Mouse (Mus musculus) liver, embryonic 11.5 days (tissue): ENCODE measurements at regions not wholly inside any gene's neighbourhood (a gene's known extent, or its start where the extent isn't known, plus 50 kb on each side); places are given as distances from the start of the nearest gene placed in this dataset.

Source experiments
- ATAC-seq: fragments of 200-750 bp; cut with Nextera tagmentation; replicated peaks from 2 replicates; pipeline ENCODE4 v1.8.0; 2017; ENCODE audit warnings: moderate number of reproducible peaks, mild to moderate bottlenecking, moderate TSS enrichment, moderate library complexity; ENCODE audit not compliant: low FRiP score
- DNase-seq: peaks from one replicate; pipeline ENCODE4 v3.0.0-alpha.2; 2017; ENCODE audit warnings: low spot score
- H3K27ac ChIP-seq: fragments of 300-500 bp; sonication (generic); 2 replicates; pipeline ENCODE4 v1.5.1; 2014; ENCODE audit warnings: mild to moderate bottlenecking, low read depth, low read length, control low read depth
- H3K27me3 ChIP-seq: fragments of 300-500 bp; sonication (generic); replicated peaks from 2 replicates; pipeline ENCODE4 v1.6.1; 2014; ENCODE audit warnings: low read length, mixed read lengths; ENCODE audit not compliant: control insufficient read depth, insufficient read depth
- H3K36me3 ChIP-seq: fragments of 300-500 bp; sonication (generic); 2 replicates; pipeline ENCODE4 v1.6.1; 2014; ENCODE audit warnings: mild to moderate bottlenecking, low read length, moderate library complexity, mixed read lengths; ENCODE audit not compliant: control insufficient read depth, insufficient read depth
- H3K4me1 ChIP-seq: fragments of 300-500 bp; sonication (generic); replicated peaks from 2 replicates; pipeline ENCODE4 v1.6.1; 2014; ENCODE audit warnings: low read length, mixed read lengths; ENCODE audit not compliant: control insufficient read depth, insufficient read depth
- H3K4me2 ChIP-seq: fragments of 300-500 bp; sonication (generic); 2 replicates; pipeline ENCODE4 v1.6.1; 2014; ENCODE audit warnings: mild to moderate bottlenecking, control low read depth, moderate library complexity
- H3K4me3 ChIP-seq: fragments of 300-500 bp; sonication (generic); 2 replicates; pipeline ENCODE4 v1.5.1; 2014; ENCODE audit warnings: low read depth, low read length, control low read depth
- H3K9ac ChIP-seq: fragments of 300-500 bp; sonication (generic); 2 replicates; pipeline ENCODE4 v1.6.1; 2014; ENCODE audit warnings: low read depth, low read length, control low read depth
- H3K9me3 ChIP-seq: fragments of 300-500 bp; sonication (generic); 2 replicates; pipeline ENCODE4 v1.6.1; 2016; ENCODE audit warnings: low read length, inconsistent platforms, mixed read lengths; ENCODE audit not compliant: control insufficient read depth
- WGBS: fragments of 180-500 bp; shearing (Covaris S2); extraction: QIAGEN DNeasy Blood & Tissue Kit; methylation state at CpG from one replicate; pipeline ENCODE4 v1.1.7; 2014; 5-methylcytosine and 5-hydroxymethylcytosine counted together

DNA sequence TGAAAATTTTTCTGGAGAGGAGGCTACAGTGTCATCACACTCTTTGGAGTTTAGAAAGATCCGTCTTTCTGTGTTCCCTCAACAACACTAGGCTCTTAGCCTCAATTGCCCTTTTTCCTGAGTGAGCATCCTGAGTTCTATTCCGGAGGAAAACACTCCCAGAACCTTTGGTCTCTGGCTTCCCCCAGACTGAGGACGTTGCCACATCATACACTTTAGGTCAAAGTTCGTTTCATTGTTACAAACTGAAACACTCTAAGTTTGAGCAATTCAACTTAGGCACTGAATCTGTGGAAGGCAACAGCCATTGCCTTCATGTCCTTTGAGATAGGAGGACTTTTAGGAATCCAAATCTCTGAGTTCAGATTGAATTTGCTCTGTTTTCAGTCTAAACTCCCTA is 85.0 kb downstream of the Arl4a start:
- Histone ChIP-seq H3K36me3 (no peaks in the 10 kb centered on the region), H3K4me3 (no peak overlapping the region), H3K9ac (no peak overlapping the region), H3K4me2 (no peak overlapping the region), H3K27me3 (no peaks in the 10 kb centered on the region), H3K9me3 (no peaks in the 10 kb centered on the region), H3K27ac (no peak overlapping the region), H3K4me1 (no peaks in the 10 kb centered on the region)
- no peak for DNase-seq
- no peak for ATAC-seq
- WGBS = 60% methylated on average over 4 of the region's 4 CpGs

GRCm38 (mm10) chr12:39951911-39952310 is 85.9 kb downstream of the Arl4a start:
- no peaks in the 10 kb centered on the region for H3K4me1 ChIP-seq
- no peak overlapping the region for H3K4me3 ChIP-seq
- no peaks in the 10 kb centered on the region for H3K36me3 ChIP-seq
- ATAC-seq (no peak), DNase-seq (no peak)
- 85% methylated on average over 6 of the region's 6 CpGs for WGBS
- H3K27me3 ChIP-seq = no peaks in the 10 kb centered on the region
- H3K9ac ChIP-seq = no peak overlapping the region
- H3K27ac ChIP-seq = no peak overlapping the region
- H3K9me3 ChIP-seq = no peaks in the 10 kb centered on the region
- no peak overlapping the region for H3K4me2 ChIP-seq

DNA sequence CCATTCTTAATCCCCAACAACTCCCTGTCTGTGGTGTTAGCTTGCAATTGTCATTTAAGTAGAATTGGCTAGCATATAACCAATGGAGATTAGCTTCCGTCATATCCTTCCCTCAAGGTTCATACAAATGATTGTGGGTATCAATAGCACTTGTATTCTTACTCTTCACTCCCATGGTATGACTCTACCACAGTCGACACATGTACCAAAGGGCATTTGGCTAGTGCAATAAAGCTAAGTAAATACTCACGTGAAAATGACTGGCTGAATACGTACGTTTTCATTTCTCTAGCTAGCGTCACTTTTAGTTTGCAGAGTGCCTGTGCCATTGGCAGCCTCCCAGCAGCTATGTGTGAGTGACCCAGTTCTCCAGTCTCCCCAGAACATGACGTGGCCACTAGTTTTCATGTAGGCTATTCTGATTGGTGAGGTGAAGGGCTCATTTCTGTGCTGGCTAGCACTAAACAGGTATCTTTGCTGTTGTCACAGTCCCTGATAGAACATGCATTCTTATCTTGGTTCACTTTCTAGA is 87.5 kb downstream of the Arl4a start:
- Histone ChIP-seq H3K36me3 (no peaks in the 10 kb centered on the region), H3K4me3 (no peak overlapping the region), H3K9me3 (no peaks in the 10 kb centered on the region), H3K27ac (no peak overlapping the region), H3K27me3 (no peaks in the 10 kb centered on the region), H3K9ac (no peak overlapping the region), H3K4me2 (no peak overlapping the region), H3K4me1 (no peaks in the 10 kb centered on the region)
- DNase-seq (no peak), ATAC-seq (no peak)
- WGBS = 86% methylated on average over 7 of the region's 7 CpGs

DNA sequence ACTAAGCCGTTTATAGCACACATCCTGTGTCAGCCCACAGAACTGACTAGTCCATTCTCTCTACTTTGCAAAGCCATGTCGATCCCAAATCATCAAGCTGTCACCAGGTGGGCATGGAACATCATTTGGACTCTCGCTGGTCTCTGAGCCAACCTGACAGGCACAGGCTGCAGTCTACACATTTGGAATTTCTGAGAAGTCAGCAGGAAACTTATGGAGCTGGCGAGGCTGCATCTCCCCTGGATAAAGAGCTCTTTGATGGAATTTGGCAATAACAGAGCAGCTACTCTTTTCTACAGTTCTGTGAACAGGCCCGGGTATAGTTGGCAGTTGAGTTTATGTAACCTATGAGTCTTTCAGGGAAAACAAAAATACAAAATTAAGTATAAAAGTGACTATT is 94.9 kb downstream of the Arl4a start:
- ATAC-seq (no peak), DNase-seq (no peak)
- Histone ChIP-seq H3K4me3 (no peak overlapping the region), H3K36me3 (no peaks in the 10 kb centered on the region), H3K27me3 (no peaks in the 10 kb centered on the region), H3K9me3 (no peaks in the 10 kb centered on the region), H3K27ac (no peak overlapping the region), H3K4me1 (no peaks in the 10 kb centered on the region), H3K9ac (no peak overlapping the region), H3K4me2 (no peak overlapping the region)
- WGBS = 73% methylated on average over 5 of the region's 5 CpGs

GRCm38 (mm10) chr12:39941162-39941561 is 96.7 kb downstream of the Arl4a start:
- Histone ChIP-seq H3K9ac (no peak overlapping the region), H3K4me3 (no peak overlapping the region), H3K36me3 (no peaks in the 10 kb centered on the region), H3K9me3 (no peaks in the 10 kb centered on the region), H3K27me3 (no peaks in the 10 kb centered on the region), H3K4me1 (no peaks in the 10 kb centered on the region), H3K4me2 (no peak overlapping the region), H3K27ac (no peak overlapping the region)
- ATAC-seq (no peak), DNase-seq (no peak)
- WGBS = 82% methylated on average over 1 of the region's 1 CpGs

GRCm38 (mm10) chr12:39939017-39939416 is 98.8 kb downstream of the Arl4a start:
- H3K4me1 ChIP-seq = no peaks in the 10 kb centered on the region
- no peaks in the 10 kb centered on the region for H3K9me3 ChIP-seq
- ATAC-seq (no peak), DNase-seq (no peak)
- no peak overlapping the region for H3K9ac ChIP-seq
- H3K27me3 ChIP-seq = no peaks in the 10 kb centered on the region
- H3K36me3 ChIP-seq = no peaks in the 10 kb centered on the region
- no peak overlapping the region for H3K4me2 ChIP-seq
- no peak overlapping the region for H3K27ac ChIP-seq
- no peak overlapping the region for H3K4me3 ChIP-seq

DNA sequence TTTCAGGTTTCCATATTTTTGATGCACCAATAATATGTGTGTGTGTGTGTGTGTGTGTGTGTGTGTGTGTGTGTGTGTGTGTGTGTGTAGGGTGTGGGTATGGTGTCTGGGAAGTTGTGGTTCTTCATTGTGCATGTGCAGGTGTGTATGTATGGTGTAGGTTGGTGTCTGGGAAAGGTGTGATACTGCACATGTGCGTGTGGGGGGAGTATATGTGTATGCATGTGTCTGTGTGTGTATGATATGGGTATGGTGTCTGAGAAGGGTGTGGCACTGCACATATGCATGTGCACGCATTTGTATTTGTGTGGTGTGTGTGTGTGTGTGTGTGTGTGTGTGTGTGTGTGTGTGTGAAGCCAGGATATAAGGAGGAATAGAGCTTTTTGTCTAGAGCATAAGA is 99.6 kb downstream of the Arl4a start:
- WGBS = 77% methylated on average over 2 of the region's 2 CpGs
- Histone ChIP-seq H3K9me3 (no peaks in the 10 kb centered on the region), H3K9ac (no peak overlapping the region), H3K36me3 (no peaks in the 10 kb centered on the region), H3K4me2 (no peak overlapping the region), H3K27me3 (no peaks in the 10 kb centered on the region), H3K4me1 (no peaks in the 10 kb centered on the region), H3K27ac (no peak overlapping the region), H3K4me3 (no peak overlapping the region)
- ATAC-seq (no peak), DNase-seq (no peak)

- no peaks in the 10 kb centered on the region for H3K36me3 ChIP-seq
- ATAC-seq (no peak), DNase-seq (no peak)
- no peaks in the 10 kb centered on the region for H3K4me1 ChIP-seq
- no peak overlapping the region for H3K27ac ChIP-seq
- H3K9ac ChIP-seq = no peak overlapping the region
- H3K4me2 ChIP-seq = no peak overlapping the region
- H3K9me3 ChIP-seq = no peaks in the 10 kb centered on the region
- no peaks in the 10 kb centered on the region for H3K27me3 ChIP-seq
- no peak overlapping the region for H3K4me3 ChIP-seq
- 83% methylated on average over 11 of the region's 11 CpGs for WGBS
Observed at GRCm38 (mm10) chr12:39936331-39936730, 101.5 kb downstream of the Arl4a start.

- no peaks in the 10 kb centered on the region for H3K4me1 ChIP-seq
- ATAC-seq = no peak
- no peaks in the 10 kb centered on the region for H3K36me3 ChIP-seq
- no peak overlapping the region for H3K4me3 ChIP-seq
- H3K27ac ChIP-seq = no peak overlapping the region
- H3K9me3 ChIP-seq = no peaks in the 10 kb centered on the region
- no peak overlapping the region for H3K4me2 ChIP-seq
- WGBS = 87% methylated on average over 12 of the region's 12 CpGs
- H3K9ac ChIP-seq = no peak overlapping the region
- DNase-seq = no peak
- H3K27me3 ChIP-seq = no peaks in the 10 kb centered on the region
Observed at GRCm38 (mm10) chr12:39935775-39936174, 102.0 kb downstream of the Arl4a start.
